Mouse (Mus musculus): ENCODE measurements at regions not wholly inside any gene's neighbourhood (a gene's known extent, or its start where the extent isn't known, plus 50 kb on each side); places are given as distances from the start of the nearest gene placed in this dataset.

DNA sequence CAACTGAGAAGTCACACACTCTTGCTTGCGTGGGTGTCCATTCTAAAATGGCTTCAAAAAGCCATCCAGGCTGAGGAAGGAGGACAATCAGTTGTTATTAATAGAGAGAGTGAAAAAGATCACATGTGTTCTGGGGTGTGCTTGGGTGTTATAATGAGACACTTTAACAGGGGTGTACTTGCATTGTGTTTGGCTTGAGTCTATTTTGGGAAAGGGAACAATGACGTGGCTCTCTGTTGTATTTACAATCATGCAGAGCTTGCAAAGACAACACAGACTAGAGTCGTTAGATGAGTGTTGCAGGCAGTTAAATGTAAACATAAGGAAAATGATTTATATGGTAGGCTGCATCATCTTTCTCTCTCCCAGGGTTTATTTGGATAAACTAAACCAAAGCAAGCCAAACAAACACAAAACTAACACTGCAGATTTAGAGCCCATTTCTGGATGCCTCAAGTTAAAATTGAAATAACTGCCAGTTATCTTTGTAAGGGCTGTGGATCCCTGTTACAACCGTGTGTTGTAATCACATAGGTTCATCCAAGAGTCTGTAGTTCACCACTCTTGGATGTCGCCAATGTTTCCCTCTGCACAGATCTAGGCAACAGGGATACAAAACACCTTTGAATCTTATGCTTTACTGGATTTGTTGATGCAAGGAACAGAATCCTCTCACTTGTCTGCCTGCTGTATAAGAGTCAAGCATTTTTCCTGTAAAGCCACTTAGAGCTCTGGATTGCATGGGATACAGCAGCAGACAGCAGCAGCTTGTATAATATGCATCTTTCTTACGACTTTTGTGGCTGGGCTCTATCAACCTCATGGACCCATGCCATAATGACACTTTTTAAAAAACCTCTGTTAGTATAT lies 139.9 kb upstream of the Rgmb start:
- Histone ChIP-seq H3K4me3 (no peak overlapping the region), H3K4me1 (no peaks in the 10 kb centered on the region), H3K27me3 (no peaks in the 10 kb centered on the region), H3K4me2 (replicated peaks) (no peak overlapping the region), H3K9ac (replicated peaks) (no peak overlapping the region), H3K9me3 (no peaks in the 10 kb centered on the region), H3K27ac (replicated peaks) (no peak overlapping the region), H3K36me3 (no peaks in the 10 kb centered on the region)
- ATAC-seq (replicated peaks), result no peak
- 69% methylated on average over 6 of the region's 6 CpGs for WGBS

DNA sequence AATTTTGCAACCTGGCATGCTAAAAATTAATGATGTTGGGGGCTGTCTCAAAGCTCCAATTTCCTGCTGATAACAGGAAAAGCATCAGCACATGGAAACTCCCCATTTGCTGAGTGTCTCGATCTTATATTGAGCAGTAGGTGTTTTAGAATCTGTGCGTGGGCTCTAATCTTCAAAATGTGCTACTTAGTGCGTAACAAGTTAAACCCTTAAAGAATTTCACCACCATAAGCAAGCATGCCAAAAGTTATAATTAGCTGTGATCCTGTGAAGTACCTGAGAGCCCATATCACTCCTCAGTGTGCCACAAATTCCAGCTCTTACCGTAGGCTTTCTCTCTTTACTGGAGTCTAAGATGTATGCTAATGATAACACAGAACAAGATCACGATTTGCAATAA lies 137.5 kb upstream of the Rgmb start:
- WGBS, result 84% methylated on average over 5 of the region's 5 CpGs
- Histone ChIP-seq H3K27ac (replicated peaks) (no peak overlapping the region), H3K4me1 (no peaks in the 10 kb centered on the region), H3K4me2 (replicated peaks) (no peak overlapping the region), H3K9ac (replicated peaks) (no peak overlapping the region), H3K27me3 (no peaks in the 10 kb centered on the region), H3K9me3 (no peaks in the 10 kb centered on the region), H3K36me3 (no peaks in the 10 kb centered on the region), H3K4me3 (no peak overlapping the region)
- ATAC-seq (replicated peaks), result no peak

DNA sequence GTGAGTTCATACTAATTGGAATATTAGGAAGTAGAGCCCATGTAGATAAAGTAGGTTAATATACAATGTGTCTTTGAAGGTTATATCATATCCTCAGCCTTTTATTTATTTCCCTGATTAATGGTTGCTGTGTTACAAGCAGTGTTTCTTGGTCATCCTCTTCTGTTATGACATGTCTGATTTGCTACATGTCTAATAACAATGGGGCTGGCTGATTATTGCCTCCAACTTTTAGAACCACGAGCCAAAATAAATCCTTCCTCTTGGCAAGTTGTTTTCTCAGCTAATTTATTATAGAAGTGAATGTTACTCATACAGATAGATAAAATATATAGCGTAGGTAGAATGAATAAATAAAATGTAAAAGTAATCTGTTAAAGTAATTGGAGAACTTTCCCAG lies 124.8 kb upstream of the Rgmb start:
- ATAC-seq (replicated peaks), result no peak
- H3K36me3 ChIP-seq, result no peaks in the 10 kb centered on the region
- 84% methylated on average over 2 of the region's 2 CpGs for WGBS
- no peak overlapping the region for H3K4me2 ChIP-seq (replicated peaks)
- no peak overlapping the region for H3K4me3 ChIP-seq
- no peak overlapping the region for H3K9ac ChIP-seq (replicated peaks)
- no peak overlapping the region for H3K27ac ChIP-seq (replicated peaks)
- H3K27me3 ChIP-seq, result no peaks in the 10 kb centered on the region
- H3K4me1 ChIP-seq, result no peaks in the 10 kb centered on the region
- no peaks in the 10 kb centered on the region for H3K9me3 ChIP-seq

DNA sequence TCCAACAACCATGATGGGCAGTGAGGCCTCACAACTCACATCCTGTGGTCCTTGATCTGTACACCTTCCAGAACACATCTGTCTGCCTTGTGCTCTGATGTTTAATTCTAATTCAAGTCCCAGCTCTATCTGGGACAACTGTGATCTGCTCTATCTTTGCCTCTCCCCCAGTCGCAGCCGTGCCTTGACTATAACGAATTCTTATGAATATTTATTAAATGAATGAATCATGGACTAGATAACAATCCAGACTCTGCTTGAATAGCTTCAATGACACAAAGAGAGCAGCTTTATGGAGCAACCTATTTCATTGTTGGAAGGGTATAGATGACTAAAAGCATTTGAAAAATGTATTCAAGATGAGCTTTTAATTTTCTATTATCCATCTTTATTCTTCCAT lies 120.8 kb upstream of the Rgmb start:
- H3K27ac ChIP-seq (replicated peaks), result no peak overlapping the region
- no peaks in the 10 kb centered on the region for H3K27me3 ChIP-seq
- ATAC-seq (replicated peaks), result peak; percentile 64
- whole genome bisulfite sequencing, result 36% methylated on average over 3 of the region's 3 CpGs
- H3K4me1 ChIP-seq, result no peaks in the 10 kb centered on the region
- H3K36me3 ChIP-seq, result no peaks in the 10 kb centered on the region
- H3K4me3 ChIP-seq, result no peak overlapping the region
- H3K9ac ChIP-seq (replicated peaks), result no peak overlapping the region
- no peak overlapping the region for H3K4me2 ChIP-seq (replicated peaks)
- no peaks in the 10 kb centered on the region for H3K9me3 ChIP-seq

DNA sequence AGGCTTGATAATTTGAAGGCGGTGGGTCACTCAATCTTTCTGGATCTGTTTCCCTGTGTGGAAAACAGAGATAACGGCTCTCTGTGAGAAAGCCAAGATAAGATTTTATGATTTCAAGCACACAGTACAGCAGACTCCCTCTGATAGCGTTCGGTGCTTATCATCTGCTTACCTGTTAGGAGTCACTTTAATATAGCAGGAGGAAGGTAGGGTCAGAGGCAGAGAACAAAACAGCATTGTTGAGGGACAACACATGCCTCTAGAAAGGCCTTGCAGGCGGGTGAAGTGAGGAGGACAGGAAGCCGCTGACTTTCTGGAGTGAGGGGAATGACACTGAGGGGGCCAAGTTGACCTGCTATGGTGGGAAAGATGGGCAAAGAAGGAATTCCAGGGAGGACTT lies 118.9 kb upstream of the Rgmb start:
- H3K4me3 ChIP-seq, result no peak overlapping the region
- H3K4me1 ChIP-seq, result no peaks in the 10 kb centered on the region
- H3K9ac ChIP-seq (replicated peaks), result no peak overlapping the region
- H3K27me3 ChIP-seq, result no peaks in the 10 kb centered on the region
- H3K27ac ChIP-seq (replicated peaks), result no peak overlapping the region
- no peak for ATAC-seq (replicated peaks)
- 84% methylated on average over 6 of the region's 6 CpGs for WGBS
- H3K36me3 ChIP-seq, result no peaks in the 10 kb centered on the region
- H3K4me2 ChIP-seq (replicated peaks), result no peak overlapping the region
- H3K9me3 ChIP-seq, result no peaks in the 10 kb centered on the region

DNA sequence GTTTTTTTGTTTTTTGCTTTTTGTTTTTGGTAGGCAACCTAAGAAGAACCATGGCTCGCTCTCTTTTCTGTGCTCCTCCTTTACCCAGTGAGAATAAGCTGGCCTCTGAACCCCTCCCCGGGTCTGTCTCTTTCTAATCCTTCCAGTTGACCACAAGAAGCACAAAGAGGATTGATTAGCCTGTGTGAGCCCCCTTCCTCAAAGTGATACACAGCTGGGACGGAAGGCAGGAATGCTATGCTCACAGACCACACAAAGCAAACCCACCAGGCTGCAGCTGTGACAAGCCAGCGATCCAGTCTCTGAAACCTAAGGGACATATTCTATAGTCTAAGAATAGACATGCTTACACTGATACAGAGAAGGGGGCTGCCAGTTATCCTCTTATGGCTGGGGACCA lies 111.5 kb upstream of the Rgmb start:
- Histone ChIP-seq H3K4me3 (no peak overlapping the region), H3K9me3 (no peaks in the 10 kb centered on the region), H3K4me1 (no peaks in the 10 kb centered on the region), H3K9ac (replicated peaks) (no peak overlapping the region), H3K4me2 (replicated peaks) (no peak overlapping the region), H3K27ac (replicated peaks) (no peak overlapping the region), H3K27me3 (no peaks in the 10 kb centered on the region), H3K36me3 (no peaks in the 10 kb centered on the region)
- ATAC-seq (replicated peaks), result no peak
- 16% methylated on average over 4 of the region's 4 CpGs for WGBS

DNA sequence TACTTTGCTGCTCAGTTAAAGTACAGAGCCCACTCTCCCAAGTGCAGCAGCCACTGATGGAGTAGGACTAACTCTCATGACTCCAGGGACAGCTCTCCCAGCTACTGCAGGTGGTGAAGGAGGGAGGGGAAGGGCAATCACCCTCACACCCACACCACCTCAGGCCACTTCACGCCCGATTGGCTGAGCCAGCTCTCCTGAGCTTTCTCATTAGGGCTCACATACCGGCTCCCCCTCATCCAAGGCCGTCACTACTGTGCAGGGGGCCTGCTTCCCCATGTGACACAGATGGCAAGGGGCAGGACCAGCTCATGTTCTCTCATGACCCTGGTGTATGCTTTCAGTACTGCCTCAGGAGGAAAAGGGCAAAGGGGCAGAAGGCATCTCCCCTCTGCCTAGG lies 87.8 kb upstream of the Rgmb start:
- Histone ChIP-seq H3K4me2 (replicated peaks) (no peak overlapping the region), H3K27ac (replicated peaks) (no peak overlapping the region), H3K27me3 (no peaks in the 10 kb centered on the region), H3K4me1 (no peaks in the 10 kb centered on the region), H3K36me3 (no peaks in the 10 kb centered on the region), H3K9ac (replicated peaks) (no peak overlapping the region), H3K9me3 (no peaks in the 10 kb centered on the region), H3K4me3 (no peak overlapping the region)
- 51% methylated on average over 4 of the region's 4 CpGs for WGBS
- ATAC-seq (replicated peaks), result no peak

DNA sequence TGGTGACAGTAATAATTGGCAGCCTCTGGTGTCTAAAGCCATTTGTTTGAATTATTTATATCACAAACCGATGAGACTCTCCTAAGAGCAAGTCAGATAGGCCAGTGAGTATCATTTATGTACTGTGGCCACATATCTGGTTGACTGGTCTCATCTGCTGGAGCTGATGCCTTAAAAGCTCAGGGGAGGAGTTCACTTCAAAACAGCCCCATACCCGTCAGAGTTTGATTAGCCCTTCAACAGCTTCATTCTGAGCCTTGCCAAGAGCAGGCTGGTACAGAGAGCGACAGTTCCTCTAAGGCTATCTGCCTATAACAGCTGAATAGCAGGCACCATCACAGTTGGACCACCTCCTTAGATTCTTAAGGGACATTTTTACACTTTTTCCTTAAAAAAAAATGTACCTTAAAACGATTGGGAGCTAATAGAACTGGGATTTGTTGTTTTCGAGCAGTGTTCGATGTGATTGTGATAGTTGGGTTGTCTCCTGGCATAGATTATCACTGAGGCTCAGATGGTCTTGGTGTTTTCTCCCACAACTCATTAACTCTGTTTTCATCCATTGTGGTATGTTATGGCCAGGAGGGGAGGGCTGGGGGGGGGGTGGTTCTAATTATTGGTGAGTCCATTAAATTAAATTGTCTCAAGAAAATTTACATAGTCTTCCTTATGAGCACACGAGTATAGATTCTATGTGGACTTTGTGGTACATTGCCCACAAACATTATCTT lies 68.0 kb upstream of the Rgmb start:
- H3K4me3 ChIP-seq, result no peak overlapping the region
- 79% methylated on average over 7 of the region's 7 CpGs for WGBS
- no peaks in the 10 kb centered on the region for H3K27me3 ChIP-seq
- no peak overlapping the region for H3K4me2 ChIP-seq (replicated peaks)
- no peaks in the 10 kb centered on the region for H3K4me1 ChIP-seq
- H3K36me3 ChIP-seq, result no peaks in the 10 kb centered on the region
- ATAC-seq (replicated peaks), result no peak
- no peak overlapping the region for H3K27ac ChIP-seq (replicated peaks)
- H3K9me3 ChIP-seq, result no peaks in the 10 kb centered on the region
- no peak overlapping the region for H3K9ac ChIP-seq (replicated peaks)

DNA sequence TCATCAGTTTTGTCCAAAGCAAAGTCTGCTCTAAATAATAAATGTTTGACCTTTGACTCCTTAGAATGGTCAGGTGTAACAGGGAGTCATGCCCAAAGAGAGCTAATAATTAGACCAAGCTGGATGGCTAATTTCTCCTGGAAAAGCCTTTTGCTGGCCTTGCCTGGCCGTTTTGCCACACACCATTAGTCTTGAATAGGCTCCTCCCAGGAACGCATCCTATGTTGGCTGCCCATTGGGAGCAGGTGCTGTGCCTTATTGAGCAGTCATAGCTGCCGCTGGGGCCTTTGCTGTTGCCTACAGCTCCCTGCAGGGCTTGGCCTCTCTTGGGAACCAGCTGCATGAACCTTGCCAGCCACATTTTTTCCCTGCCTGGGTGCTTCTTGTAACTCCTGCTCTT lies 65.1 kb upstream of the Rgmb start:
- WGBS, result 3% methylated on average over 3 of the region's 3 CpGs
- no peak overlapping the region for H3K27ac ChIP-seq (replicated peaks)
- peak; percentile 61; the same call in 1 of the 2 replicates for ATAC-seq (replicated peaks)

DNA sequence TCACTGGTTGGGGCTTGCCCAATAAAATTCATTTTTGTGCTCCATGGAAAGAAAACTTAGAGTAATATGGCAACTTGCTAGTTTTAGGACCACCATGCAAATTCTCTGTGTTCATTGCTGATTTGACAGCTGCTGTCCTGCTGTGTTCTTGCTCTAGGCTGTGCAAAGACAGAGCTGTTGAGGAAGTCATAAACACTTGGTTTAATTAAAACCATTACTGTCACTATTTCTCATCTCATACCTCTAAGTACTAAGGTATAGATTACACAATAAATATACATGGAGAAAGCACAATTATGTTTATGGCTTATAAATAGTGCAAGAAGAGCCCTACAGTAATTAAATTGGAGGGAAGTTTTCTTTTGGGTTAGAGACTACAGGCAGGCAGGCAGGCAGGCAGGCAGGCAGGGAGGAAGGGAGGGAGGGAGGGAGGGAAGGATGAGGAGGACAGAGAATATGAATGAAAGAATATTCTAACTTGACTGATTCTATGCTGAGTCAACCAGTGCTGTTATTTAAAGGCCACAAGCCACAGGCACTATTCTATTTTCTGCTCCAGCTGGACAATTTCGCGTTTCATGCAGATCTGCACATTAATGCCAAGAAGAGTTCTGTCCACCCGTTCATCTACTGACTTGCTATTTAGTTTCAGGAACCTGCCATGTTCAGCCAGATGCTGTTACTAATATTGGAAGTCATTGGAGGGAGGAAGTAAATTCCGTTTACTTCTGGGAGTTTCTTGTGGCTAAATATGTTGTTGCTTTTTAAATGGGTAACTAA lies 61.2 kb upstream of the Rgmb start:
- Histone ChIP-seq H3K9me3 (0 out of 2 replicates have a peak, but pooled peaks cover 4% of the 10 kb centered on the region), H3K9ac (replicated peaks) (no peak overlapping the region), H3K36me3 (no peaks in the 10 kb centered on the region), H3K4me3 (no peak overlapping the region), H3K27ac (replicated peaks) (no peak overlapping the region), H3K4me2 (replicated peaks) (no peak overlapping the region), H3K27me3 (no peaks in the 10 kb centered on the region), H3K4me1 (no peaks in the 10 kb centered on the region)
- ATAC-seq (replicated peaks), result no peak
- 81% methylated on average over 4 of the region's 4 CpGs for WGBS

More for the DNA sequence above, 65.1 kb upstream of the Rgmb start:
- Histone ChIP-seq H3K36me3 (no peaks in the 10 kb centered on the region), H3K4me1 (no peaks in the 10 kb centered on the region), H3K9ac (replicated peaks) (no peak overlapping the region), H3K4me2 (replicated peaks) (no peak overlapping the region), H3K9me3 (no peaks in the 10 kb centered on the region), H3K4me3 (no peak overlapping the region), H3K27me3 (no peaks in the 10 kb centered on the region)

DNA sequence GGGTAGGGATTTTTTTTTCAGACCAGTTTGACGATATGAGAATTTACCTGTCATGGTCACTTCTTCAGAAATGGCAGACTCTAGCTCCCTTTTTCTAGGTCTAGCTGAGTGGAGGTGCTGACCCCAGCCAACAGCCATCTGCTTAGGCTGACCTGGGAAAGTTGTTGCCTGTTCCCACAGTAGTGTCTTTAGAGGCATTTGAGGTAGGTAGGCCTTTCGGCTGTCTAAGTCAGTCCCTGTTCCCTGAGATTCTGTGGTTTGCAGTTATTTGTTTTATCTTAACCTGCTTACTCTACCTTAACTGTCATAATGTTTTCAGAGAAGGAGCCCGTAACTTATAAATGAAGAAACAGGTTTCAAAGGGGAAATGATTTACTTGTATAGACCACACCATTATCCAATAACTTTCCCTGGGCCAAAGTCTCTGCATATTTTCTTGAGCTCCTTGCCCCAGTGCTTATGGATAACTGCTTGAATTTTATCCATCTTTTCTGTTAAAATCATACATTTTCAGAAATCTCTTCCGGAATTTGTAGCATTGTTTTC lies 59.8 kb upstream of the Rgmb start:
- Histone ChIP-seq H3K9me3 (0 out of 2 replicates have a peak, but pooled peaks cover 4% of the 10 kb centered on the region), H3K4me3 (no peak overlapping the region), H3K4me2 (replicated peaks) (no peak overlapping the region), H3K27ac (replicated peaks) (no peak overlapping the region), H3K27me3 (no peaks in the 10 kb centered on the region), H3K4me1 (no peaks in the 10 kb centered on the region), H3K9ac (replicated peaks) (no peak overlapping the region), H3K36me3 (no peaks in the 10 kb centered on the region)
- 95% methylated on average over 4 of the region's 4 CpGs for WGBS
- ATAC-seq (replicated peaks), result no peak

DNA sequence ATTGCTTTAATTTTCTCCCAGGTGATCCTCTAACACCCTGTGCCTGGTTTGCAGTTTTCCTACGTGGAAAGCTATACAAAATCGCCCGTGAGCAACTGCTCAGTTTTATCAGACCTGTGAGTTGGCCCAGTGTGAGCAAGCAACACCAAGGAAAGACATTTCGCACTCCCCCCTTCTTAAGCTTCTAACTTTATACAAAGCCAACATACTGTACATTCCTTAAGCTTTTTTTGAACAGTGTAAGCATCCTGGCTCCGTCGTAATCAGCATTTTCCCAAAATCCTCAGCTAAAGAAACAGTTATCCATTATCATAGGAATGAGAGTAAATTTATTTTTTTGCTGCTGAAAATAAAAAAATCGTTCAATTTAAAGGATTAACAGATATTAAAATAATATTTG lies 52.0 kb upstream of the Rgmb start:
- Histone ChIP-seq H3K27ac (replicated peaks) (no peak overlapping the region), H3K9me3 (no peaks in the 10 kb centered on the region), H3K4me3 (no peak overlapping the region), H3K4me1 (no peaks in the 10 kb centered on the region), H3K4me2 (replicated peaks) (no peak overlapping the region), H3K36me3 (no peaks in the 10 kb centered on the region), H3K9ac (replicated peaks) (no peak overlapping the region), H3K27me3 (no peaks in the 10 kb centered on the region)
- ATAC-seq (replicated peaks), result no peak
- 74% methylated on average over 7 of the region's 7 CpGs for WGBS
